Mouse (Mus musculus) adrenal gland, postnatal 14 days (tissue): ENCODE results near the gene AU022252. TPM values are rescaled to one million over a fixed set of nuclear protein-coding genes. Genes with fewer than 3 reads are reported as not detected.
"Not testable (repeated sequence)": the region's sequence is repeated elsewhere in the genome, so short reads cannot be mapped to it uniquely, and the experiment has no call there.

Source experiments
- DNase-seq: peaks from one replicate; pipeline ENCODE4 v3.0.0; 2021; ENCODE audit warnings: mixed read lengths
- long read RNA-seq, 2 experiments: library from polyadenylated mRNA; stranded (forward); transcript quantifications; one replicate each; pipeline ENCODE4 v2.0.0; 2021
- total RNA-seq: library from RNA; stranded (reverse); gene quantifications from 2 replicates; pipeline ENCODE4 v1.2.3, GENCODE M21; 2021

Gene AU022252
- total RNA-seq: 24.6 and 30.8 TPM in 2 replicates
- long read RNA-seq, experiment 1, full-length matches to known transcripts: 20 of 29 reads
- long read RNA-seq, experiment 1, partial matches to known transcripts: 4 of 29 reads
- long read RNA-seq, experiment 1, other reads (novel, unspliced or antisense): 5 of 29 reads
- long read RNA-seq, experiment 2, full-length matches to known transcripts: 18 of 21 reads
- long read RNA-seq, experiment 2, partial matches to known transcripts: 2 of 21 reads
- long read RNA-seq, experiment 2, other reads (novel, unspliced or antisense): 1 of 21 reads

GRCm38 (mm10) chr4:119232410-119233255 lies at the start of gene AU022252, which contains the start of gene P3h1:
AU022252 (minus strand) TSS chr4:119232712.
P3h1 (plus strand) TSS chr4:119232915.
- peak; percentile 99 for DNase-seq

- DNase-seq: not testable (repeated sequence)
Observed at GRCm38 (mm10) chr4:119278784-119279183, 46.3 kb upstream of the AU022252 start.

GRCm38 (mm10) chr4:119275726-119276125 lies 43.2 kb upstream of the AU022252 start:
- no peak for DNase-seq

- DNase-seq: no peak
Observed at GRCm38 (mm10) chr4:119275226-119275625, 42.7 kb upstream of the AU022252 start.

- no peak for DNase-seq
Observed at GRCm38 (mm10) chr4:119274627-119275026, 42.1 kb upstream of the AU022252 start.

GRCm38 (mm10) chr4:119266606-119267005 lies 34.1 kb upstream of the AU022252 start:
- no peak for DNase-seq

- DNase-seq: no peak
Observed at GRCm38 (mm10) chr4:119263459-119263858, 30.9 kb upstream of the AU022252 start.

- DNase-seq: no peak
Observed at GRCm38 (mm10) chr4:119262483-119262882, 30.0 kb upstream of the AU022252 start.

DNA sequence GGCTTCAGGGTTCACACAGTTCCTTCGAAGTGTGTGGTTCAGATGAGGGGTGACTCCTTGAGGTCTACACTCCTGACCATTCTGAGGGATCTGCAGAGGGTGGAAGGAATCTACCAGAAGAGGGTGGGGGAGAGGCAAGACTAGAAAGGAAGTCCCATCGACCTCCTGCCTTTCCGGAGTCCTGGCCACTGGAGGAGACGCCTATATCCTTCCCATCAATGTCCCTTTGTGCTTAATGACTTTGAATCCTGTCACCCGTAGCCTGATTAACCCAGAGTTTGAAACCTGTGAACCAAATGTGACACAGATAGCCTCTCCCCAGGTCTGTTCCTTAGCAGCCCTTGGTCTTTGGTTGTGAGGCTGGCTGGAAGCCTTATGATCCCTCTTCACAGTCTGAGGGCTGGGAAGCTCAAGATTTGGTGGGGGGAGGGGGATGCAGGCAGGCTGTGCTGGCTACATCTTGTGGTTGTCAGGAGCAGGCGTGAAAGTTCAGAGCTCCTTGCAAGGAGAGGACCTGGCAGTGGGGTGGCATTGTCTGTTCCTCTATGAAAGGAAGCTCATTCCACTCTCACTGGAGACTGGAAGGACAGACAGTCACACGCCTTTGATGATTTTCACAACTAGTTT lies 28.7 kb upstream of the AU022252 start:
- DNase-seq: no peak

DNA sequence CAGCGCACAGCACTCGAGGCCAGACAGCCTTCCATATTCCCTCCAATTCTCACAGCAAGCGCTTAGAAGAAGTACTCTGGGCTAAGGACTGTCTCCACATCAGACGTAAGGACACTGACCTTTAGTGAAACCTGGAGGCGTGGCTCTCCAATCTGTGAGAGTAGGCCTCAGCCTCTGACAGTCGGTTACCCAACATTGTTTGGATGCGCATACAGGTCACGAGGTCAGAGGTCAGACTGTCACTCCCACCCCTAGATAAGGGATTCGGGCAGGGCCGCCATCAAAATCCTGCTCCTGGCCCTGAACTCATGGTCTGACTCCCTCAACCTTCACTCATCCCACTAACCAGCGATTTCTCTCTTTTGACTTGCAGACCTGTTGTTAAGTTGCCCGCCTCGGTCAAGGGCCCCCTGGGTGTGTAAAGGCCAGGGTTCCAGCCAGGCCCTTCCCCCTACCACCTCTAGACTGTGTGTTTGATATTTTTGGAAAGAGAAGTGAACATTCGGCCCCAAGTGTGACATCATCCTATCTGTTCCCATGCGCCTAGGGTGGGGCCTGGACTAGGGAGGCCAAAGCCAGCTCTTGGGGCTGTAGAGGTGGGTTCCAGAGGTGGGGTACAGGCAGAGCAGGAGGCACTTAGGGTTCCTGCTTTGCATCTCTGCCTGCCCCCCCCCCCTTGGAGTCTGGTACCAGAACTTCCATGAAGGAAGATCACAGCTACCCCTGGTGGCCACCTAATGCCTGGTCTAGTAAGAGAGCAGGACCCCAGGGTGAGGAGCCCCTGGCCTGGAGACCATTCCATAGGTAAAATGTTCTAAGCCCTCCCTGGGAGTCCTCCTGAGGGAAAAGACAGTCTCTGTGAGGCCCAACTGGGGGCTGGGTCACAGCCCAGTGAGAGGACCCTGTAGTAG lies 27.1 kb upstream of the AU022252 start:
- no peak for DNase-seq

DNA sequence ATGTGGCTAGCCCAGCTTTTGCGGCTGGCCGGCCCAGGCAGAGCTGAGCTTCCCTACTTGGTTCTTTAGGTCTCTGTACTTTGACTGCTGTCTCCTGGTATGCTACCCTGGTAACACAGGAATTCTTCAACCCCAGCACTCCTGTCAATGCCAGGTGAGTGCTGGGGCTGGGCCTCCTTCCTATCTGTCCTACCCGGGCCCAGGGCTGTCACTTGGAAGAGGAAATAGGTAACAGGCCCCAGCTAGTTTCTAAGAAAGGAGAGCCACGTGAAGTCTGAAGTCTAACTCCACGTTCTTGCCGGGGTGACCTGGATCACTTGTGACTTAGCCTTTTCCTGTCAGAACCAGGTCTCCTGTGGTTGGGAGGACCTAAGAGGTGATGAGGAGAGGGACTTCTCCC lies 24.6 kb upstream of the AU022252 start:
- no peak for DNase-seq

DNA sequence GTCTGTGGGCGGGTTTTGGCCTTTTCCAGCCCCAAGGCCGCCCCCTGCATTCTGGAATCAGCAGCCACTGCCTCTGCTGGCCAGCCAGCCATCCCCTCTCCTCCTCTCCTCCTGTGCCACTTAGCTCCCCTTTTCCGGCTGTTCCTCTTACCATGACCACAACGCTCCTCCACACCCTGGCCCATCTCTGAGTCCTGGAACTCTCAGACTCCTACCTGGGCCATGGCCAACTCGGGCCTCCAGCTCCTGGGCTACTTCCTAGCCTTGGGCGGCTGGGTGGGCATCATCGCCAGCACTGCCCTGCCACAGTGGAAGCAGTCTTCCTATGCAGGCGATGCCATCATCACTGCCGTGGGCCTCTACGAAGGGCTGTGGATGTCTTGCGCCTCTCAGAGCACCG lies 22.8 kb upstream of the AU022252 start, which contains the start of gene Cldn19:
Cldn19 (plus strand) TSS at position 64 of the 400 bp plus-strand sequence.
- DNase-seq: no peak

- no peak for DNase-seq
Observed at GRCm38 (mm10) chr4:119254012-119254618, 21.6 kb upstream of the AU022252 start.

DNA sequence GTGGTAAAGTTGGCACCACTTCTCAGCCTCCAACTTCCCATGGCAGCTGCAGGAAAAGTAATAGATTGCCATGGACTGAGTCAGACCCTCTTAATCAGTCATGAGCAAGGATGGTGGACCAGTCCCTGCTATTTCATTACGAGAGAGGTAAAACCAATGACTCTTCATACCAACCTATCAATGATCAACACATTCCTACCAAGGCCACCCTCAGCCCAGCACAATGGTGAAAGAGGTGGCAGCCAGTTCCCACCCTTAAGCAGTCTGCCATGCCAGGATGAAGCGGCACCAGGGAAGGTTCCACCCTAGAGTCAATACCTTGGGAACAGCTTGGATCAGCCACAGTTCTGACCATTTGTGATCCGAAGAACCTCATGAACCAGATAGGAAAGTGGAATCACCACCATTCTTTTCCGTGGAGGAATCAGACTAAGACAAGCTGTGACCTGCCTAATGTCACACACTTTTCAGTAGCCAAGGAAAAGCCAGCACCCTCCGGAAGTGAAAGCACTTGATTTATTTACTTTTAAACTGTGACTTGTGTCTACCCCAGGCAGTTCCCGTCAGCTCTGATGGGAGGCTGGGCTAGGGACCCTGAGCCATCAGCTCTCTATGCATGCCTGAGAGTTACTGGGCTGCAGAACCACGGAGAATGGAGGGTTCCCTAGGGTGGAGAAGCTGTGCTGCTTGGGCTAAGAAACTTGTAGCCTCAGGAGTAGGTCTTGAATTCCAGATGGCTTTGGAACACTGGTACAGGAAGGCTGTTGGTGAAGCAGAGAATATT lies 19.7 kb upstream of the AU022252 start:
- no peak for DNase-seq

- DNase-seq: no peak
Observed at GRCm38 (mm10) chr4:119248407-119248965, 16.0 kb upstream of the AU022252 start.

- peak; percentile 88 for DNase-seq
Observed at GRCm38 (mm10) chr4:119247462-119248235, 15.1 kb upstream of the AU022252 start.

DNA sequence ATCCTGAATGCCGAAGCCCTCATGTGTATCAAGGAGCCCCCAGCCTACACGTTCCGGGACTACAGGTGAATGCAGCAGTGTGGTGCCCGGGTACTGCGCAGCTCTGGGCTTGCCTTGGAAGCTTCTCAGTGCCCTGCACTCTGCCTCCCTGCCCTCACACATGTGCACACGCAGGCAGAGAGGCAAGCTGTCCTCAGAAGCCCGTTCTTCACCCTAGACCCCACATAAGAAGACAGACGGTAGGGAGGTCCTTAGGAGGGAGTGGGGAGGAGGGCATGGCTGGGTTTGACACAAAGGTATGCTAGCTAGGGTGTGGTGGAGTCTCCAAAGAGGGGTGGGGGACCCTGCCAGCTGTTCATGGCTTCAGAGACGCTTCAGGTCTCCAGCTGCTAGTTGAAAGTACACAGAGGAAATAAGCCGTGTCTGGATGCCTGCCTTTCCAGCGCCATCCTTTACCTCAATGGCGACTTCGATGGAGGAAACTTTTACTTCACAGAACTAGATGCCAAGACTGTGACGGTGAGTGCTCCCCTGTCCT lies 14.2 kb upstream of the AU022252 start:
- no peak for DNase-seq

- DNase-seq: no peak
Observed at GRCm38 (mm10) chr4:119245961-119246360, 13.4 kb upstream of the AU022252 start.

DNA sequence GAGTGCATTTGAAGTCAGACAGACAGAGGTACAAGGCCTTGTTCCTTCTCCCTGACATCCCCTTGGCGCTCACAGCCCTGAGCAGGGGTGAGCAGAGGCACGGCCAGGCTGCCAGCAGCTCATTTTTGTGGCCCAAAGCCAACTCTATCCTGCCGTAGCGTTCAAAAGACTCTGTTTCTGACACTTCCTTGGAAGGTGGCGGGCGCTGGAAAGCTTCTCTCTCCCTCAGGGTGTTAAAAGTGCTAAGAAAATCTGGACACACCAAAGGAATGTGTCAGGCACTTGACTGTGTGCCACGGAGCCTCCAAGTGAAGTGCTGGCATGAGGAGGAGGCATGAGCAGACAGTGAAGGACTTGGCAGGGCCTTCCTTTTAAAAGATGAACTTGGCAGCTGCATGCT lies 13.0 kb upstream of the AU022252 start:
- DNase-seq: peak; percentile 65
